Mouse (Mus musculus): Measurements from ENCODE around the gene Lpcat2. TPM values are rescaled to one million over a fixed set of nuclear protein-coding genes. Genes with fewer than 3 reads are reported as not detected.

Gene Lpcat2
- 7.2 and 8.4 TPM in 2 replicates for polyA plus RNA-seq (2016; fragmentation: Nextera tagmentation; extraction: Ambion mirVana)

DNA sequence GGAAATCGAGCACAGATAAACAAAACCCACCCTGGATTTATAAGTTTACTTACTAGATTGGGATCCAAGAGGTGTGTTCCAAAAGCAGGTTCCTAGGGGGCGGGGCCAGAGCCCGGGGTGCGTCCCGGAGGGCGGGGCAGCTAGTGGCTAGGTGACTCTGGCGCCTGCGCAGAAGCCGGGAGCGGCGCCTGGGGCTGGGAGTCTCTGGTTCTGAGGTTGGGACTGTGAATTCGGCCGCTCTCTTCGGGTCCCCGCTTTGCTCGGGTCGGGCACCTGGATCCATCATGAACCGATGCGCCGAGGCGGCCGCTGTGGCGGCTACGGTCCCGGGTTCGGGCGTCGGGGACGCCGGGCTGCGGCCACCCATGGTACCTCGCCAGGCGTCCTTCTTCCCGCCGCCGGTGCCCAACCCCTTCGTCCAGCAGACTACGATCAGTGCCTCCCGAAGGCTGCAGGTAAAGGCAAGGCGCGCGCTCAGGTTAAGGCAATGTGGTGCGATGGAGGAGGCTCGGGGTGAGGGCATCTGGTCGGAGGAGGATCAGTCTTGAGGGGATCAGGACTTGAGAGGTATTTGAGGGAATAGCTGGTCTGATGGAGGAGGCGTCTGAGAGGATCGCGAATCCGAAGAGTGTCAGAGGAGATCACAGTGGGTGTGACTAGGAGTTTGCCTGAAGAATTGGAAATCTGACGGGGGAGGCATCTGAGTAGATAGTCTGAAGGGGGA lies at the start of gene Lpcat2:
Gene Lpcat2, plus strand, starts transcription at position 169 of the 724 bp plus-strand sequence.
- no peaks in the 10 kb centered on the region; the same call in 1 of the 2 replicates for H3K27me3 ChIP-seq
- peak within 1 kb of the TSS; percentile 56 for H3K9ac ChIP-seq
- H3K27ac ChIP-seq: no peak within 1 kb of the TSS
- WGBS: 1% methylated on average over 50 of the region's 50 CpGs
- H3K36me3 ChIP-seq: peaks cover 24% of the 10 kb centered on the region
- peak; percentile 53; the same call in 1 of the 2 replicates for ATAC-seq (ENCODE audit: insufficient number of reproducible peaks, insufficient read depth, low FRiP score, low TSS enrichment)
- H3K4me3 ChIP-seq: peak within 1 kb of the TSS; percentile 49
- H3K9me3 ChIP-seq: no peaks in the 10 kb centered on the region
- H3K4me1 ChIP-seq: peaks cover 3% of the 10 kb centered on the region; the same call in 1 of the 2 replicates
- peak within 1 kb of the TSS; percentile 75 for H3K4me2 ChIP-seq (replicated peaks)

DNA sequence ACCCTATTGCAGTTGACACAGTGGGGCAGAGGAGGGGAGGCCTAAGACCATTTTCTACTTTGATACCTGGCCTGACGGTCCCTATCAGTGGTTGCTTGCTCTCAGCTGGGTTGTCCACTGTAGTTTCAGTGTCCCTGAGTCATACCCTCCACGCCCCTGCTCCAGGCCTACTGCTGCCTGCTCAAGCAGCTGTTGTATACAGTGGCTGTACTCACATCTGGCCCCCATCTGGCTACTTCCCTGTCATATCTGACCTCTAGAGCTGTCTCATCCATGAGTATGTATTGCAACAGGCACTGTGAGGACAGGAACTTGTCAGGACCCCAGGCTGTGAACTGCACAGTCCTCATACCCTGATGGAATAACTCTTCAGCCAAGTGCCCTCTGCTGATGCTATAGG lies 42.4 kb upstream of the Lpcat2 start:
- Histone ChIP-seq H3K4me1 (no peaks in the 10 kb centered on the region), H3K9me3 (no peaks in the 10 kb centered on the region), H3K27me3 (0 out of 2 replicates have a peak, but pooled peaks cover 3% of the 10 kb centered on the region), H3K4me3 (no peak overlapping the region), H3K27ac (no peak overlapping the region), H3K4me2 (replicated peaks) (no peak overlapping the region), H3K36me3 (no peaks in the 10 kb centered on the region), H3K9ac (no peak overlapping the region)
- WGBS: 85% methylated on average over 2 of the region's 2 CpGs
- ATAC-seq (ENCODE audit: insufficient number of reproducible peaks, insufficient read depth, low FRiP score, low TSS enrichment): no peak

DNA sequence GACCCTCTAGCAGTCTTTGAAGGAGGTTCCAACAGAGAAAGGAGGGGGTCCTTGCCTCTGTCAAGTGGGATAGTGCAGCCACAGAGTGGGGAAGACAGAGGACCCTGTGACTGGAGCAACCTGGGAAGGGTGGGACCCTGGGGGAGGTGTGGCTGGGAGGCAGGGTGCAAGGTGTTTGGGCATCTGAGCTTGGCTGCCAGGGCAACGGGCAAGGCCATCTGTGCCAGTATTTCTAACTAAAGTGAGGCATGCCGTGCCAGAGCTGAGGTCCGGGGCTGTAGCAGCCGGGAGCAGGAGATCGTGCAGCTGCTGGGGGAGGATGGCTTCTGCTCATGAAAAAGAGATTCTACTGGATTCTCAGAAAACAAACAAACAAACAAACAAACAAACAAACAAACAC lies 39.5 kb upstream of the Lpcat2 start:
- H3K9me3 ChIP-seq: no peaks in the 10 kb centered on the region
- no peak for ATAC-seq (ENCODE audit: insufficient number of reproducible peaks, insufficient read depth, low FRiP score, low TSS enrichment)
- no peaks in the 10 kb centered on the region for H3K36me3 ChIP-seq
- no peak overlapping the region for H3K4me2 ChIP-seq (replicated peaks)
- 88% methylated on average over 5 of the region's 5 CpGs for WGBS
- H3K27ac ChIP-seq: no peak overlapping the region
- no peak overlapping the region for H3K9ac ChIP-seq
- H3K4me3 ChIP-seq: no peak overlapping the region
- no peaks in the 10 kb centered on the region for H3K4me1 ChIP-seq
- H3K27me3 ChIP-seq: 0 out of 2 replicates have a peak, but pooled peaks cover 3% of the 10 kb centered on the region

DNA sequence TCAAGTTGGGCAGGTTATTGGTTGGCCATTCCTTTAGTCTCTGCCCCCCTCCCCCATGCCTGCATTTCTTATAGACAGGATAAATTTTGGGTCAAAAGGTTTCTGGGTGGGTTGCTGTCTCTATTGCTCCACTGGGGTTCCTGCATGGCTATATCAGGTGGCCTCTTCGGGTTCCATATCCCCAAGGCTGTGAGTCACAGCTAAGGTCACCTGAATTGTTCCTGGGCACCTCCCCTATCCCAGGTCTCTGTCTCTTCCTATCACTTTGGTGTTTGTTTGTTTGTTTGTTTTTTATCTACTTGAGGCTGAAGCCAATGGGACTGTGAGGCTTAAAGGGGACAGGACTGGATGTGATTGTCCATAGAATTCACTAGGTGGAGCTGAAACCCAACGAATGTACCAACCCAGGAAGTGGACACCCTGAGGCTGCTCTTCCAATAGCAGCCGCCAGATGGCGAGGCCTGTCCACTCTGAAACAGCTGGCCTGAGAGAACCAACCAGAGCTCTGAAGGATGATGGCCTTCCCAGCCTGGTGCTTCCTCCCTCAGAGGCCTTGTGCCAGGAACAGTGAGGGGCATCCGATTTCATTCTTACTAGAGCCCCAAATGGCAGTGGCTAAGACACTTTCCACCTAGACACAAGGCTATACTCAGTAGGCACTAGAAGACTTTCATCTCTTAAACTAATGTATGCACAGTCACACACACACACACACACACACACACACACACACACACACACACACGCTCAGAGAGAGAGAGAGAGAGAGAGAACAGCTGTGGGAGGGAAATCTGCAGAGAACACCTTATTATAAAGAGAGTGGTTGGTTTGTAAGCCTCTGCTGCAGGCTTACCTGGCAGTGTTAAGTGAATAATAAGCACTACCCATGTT lies 37.0 kb upstream of the Lpcat2 start:
- WGBS: 21% methylated on average over 6 of the region's 6 CpGs
- Histone ChIP-seq H3K27me3 (no peaks in the 10 kb centered on the region), H3K9me3 (no peaks in the 10 kb centered on the region), H3K4me2 (replicated peaks) (no peak overlapping the region), H3K4me3 (no peak overlapping the region), H3K4me1 (no peaks in the 10 kb centered on the region), H3K27ac (no peak overlapping the region), H3K36me3 (no peaks in the 10 kb centered on the region), H3K9ac (no peak overlapping the region)
- ATAC-seq (ENCODE audit: insufficient number of reproducible peaks, insufficient read depth, low FRiP score, low TSS enrichment): peak; percentile 79

DNA sequence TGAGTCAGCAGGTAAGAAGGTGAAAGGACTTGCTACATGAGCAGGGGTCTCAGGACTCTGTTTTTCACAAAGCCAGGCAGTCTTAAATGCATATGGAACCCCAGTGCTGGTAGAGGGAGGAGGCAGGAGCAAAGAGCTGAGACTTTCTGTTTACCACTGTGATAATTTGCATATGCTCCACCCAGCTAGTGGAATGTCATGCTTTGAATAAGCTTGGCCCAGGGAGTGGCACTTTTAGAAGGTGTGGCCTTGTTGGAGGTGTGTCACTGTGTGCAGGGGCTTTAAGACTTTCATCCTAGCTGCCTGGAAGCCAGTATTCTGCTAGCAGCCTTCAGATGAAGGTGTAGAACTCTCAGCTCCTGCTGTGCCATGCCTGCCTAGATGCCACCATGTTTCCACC lies 34.0 kb upstream of the Lpcat2 start:
- H3K27me3 ChIP-seq: no peaks in the 10 kb centered on the region
- no peaks in the 10 kb centered on the region for H3K36me3 ChIP-seq
- H3K27ac ChIP-seq: no peak overlapping the region
- H3K4me2 ChIP-seq (replicated peaks): no peak overlapping the region
- no peak for ATAC-seq (ENCODE audit: insufficient number of reproducible peaks, insufficient read depth, low FRiP score, low TSS enrichment)
- H3K9me3 ChIP-seq: no peaks in the 10 kb centered on the region
- H3K4me1 ChIP-seq: peaks cover 2% of the 10 kb centered on the region; the same call in 1 of the 2 replicates
- no peak overlapping the region for H3K9ac ChIP-seq
- H3K4me3 ChIP-seq: no peak overlapping the region

DNA sequence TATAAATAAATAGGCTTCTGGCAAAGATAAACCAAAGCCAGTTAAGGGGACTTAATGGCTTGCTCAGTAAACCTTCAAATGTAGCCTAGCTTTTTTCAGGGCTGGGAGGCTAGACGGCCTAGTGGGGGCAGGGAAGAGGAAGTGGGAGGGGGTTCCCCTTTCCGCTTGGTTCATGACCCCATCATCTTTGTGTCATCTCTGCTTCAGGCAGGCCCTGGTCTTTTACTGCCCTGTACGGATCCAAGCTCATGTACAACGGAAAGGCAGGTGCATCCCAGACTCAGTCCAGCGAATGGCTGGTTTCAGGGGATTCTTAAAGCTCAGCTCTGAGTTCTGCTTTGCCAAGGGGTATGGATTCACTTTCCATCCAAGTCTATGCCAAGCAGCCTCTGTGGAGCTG lies 32.8 kb upstream of the Lpcat2 start:
- Histone ChIP-seq H3K27ac (no peak overlapping the region), H3K4me3 (no peak overlapping the region), H3K9me3 (no peaks in the 10 kb centered on the region), H3K36me3 (no peaks in the 10 kb centered on the region), H3K4me1 (peaks cover 7% of the 10 kb centered on the region; the same call in 1 of the 2 replicates), H3K27me3 (no peaks in the 10 kb centered on the region), H3K4me2 (replicated peaks) (no peak overlapping the region), H3K9ac (no peak overlapping the region)
- no peak for ATAC-seq (ENCODE audit: insufficient number of reproducible peaks, insufficient read depth, low FRiP score, low TSS enrichment)
- WGBS: 57% methylated on average over 5 of the region's 5 CpGs

DNA sequence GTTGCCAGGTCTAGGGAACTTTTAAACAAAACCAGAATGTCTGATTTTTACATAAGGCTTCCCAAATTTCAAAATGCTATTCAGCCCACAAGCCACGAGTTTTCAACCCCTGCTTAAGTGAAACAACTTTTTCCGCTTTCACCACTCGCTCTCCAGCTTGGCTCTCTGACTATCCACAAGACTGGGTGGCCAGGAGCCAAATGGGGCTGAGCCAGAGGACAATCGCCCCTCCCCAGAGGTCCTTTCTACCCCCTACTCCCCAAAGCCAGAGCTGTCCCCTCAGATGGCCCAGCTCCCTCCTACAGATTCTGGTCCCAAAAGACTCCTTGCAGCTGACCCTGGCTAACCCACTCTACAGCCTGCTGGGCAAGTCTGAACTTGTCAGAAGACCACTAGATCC lies 29.1 kb upstream of the Lpcat2 start:
- 69% methylated on average over 4 of the region's 4 CpGs for WGBS
- Histone ChIP-seq H3K4me2 (replicated peaks) (no peak overlapping the region), H3K4me3 (no peak overlapping the region), H3K27ac (no peak overlapping the region), H3K9me3 (no peaks in the 10 kb centered on the region), H3K9ac (no peak overlapping the region), H3K27me3 (no peaks in the 10 kb centered on the region), H3K36me3 (peaks cover 5% of the 10 kb centered on the region), H3K4me1 (peaks cover 14% of the 10 kb centered on the region; the same call in 1 of the 2 replicates)
- no peak for ATAC-seq (ENCODE audit: insufficient number of reproducible peaks, insufficient read depth, low FRiP score, low TSS enrichment)

DNA sequence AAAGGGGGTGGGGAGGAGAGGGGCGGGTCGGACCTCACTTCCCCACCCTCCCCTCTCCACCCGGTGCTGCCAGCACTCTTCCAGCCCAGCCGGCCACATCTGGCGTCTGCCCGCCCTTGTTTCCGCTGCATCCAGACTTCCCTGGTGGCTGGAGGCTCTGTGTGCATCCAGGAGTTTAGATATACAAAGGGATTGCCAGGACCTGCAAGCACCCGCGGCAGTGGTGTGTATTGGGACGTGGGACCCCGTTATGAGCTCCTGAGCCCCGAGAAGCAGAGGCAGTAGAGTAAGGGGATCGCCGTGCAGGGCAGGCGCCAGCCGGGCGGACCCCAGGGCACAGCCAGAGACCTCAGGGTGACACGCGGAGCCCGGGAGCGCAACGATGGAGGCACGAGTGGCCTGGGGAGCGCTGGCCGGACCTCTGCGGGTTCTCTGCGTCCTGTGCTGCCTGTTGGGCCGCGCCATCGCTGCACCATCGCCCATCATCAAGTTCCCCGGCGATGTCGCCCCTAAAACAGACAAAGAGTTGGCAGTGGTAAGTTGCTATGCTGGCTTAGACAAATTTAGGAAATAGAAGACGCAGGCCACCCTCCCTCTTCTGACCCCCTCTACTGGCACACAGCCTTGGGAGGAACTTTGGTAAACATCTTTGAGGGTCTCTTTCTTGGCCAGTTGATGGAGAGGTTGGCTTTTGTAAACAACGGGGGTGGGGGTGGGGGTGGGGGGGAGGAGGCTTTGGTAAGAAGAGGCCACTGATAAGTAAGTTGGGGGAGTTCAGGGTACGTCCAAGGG lies 27.7 kb upstream of the Lpcat2 start, which contains the start of gene Mmp2:
Gene Mmp2, plus strand, starts transcription at position 49 of the 792 bp plus-strand sequence.
- ATAC-seq (ENCODE audit: insufficient number of reproducible peaks, insufficient read depth, low FRiP score, low TSS enrichment): peak; percentile 85

DNA sequence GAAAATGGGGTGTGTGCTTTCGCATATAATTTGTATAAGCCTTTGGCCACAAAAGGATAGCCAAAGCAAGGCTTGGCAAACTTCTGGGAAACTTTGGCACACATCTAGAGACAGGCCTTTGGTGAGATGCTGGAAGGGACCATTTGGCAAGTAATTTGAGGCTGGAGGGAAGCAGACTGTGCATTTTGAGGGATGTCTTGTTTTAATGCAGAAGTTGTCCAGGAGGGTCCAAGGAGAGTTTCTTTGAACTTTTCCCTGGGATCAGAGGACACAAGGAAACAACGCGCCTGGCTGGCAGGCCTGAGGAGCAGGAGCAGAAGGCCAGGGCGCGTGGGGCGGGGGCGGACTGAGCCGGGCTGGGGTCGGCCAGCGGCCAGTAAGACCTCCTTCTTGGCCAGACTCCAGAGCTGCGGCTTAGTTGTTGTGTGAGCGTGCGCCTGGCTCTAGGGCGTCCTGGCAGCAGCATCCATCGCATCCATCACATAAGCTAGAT lies 26.8 kb upstream of the Lpcat2 start:
- Histone ChIP-seq H3K27me3 (no peaks in the 10 kb centered on the region), H3K27ac (peak overlapping the region; percentile 91), H3K4me1 (peaks cover 14% of the 10 kb centered on the region; the same call in 1 of the 2 replicates), H3K4me2 (replicated peaks) (peak overlapping the region; percentile 70), H3K36me3 (peaks cover 28% of the 10 kb centered on the region), H3K9me3 (no peaks in the 10 kb centered on the region), H3K4me3 (peak overlapping the region; percentile 68), H3K9ac (peak overlapping the region; percentile 87)
- 15% methylated on average over 15 of the region's 15 CpGs for WGBS
- ATAC-seq (ENCODE audit: insufficient number of reproducible peaks, insufficient read depth, low FRiP score, low TSS enrichment): no peak

More for the DNA sequence above, 27.7 kb upstream of the Lpcat2 start, which contains the start of gene Mmp2:
- H3K4me1 ChIP-seq: peaks cover 14% of the 10 kb centered on the region; the same call in 1 of the 2 replicates
- H3K36me3 ChIP-seq: peaks cover 19% of the 10 kb centered on the region
- 1% methylated on average over 36 of the region's 37 CpGs for WGBS
- peak within 1 kb of the TSS; percentile 87 for H3K9ac ChIP-seq
- peak within 1 kb of the TSS; percentile 68 for H3K4me3 ChIP-seq
- H3K4me2 ChIP-seq (replicated peaks): peak within 1 kb of the TSS; percentile 70
- H3K27me3 ChIP-seq: no peaks in the 10 kb centered on the region
- H3K9me3 ChIP-seq: no peaks in the 10 kb centered on the region
- peak within 1 kb of the TSS; percentile 91 for H3K27ac ChIP-seq

DNA sequence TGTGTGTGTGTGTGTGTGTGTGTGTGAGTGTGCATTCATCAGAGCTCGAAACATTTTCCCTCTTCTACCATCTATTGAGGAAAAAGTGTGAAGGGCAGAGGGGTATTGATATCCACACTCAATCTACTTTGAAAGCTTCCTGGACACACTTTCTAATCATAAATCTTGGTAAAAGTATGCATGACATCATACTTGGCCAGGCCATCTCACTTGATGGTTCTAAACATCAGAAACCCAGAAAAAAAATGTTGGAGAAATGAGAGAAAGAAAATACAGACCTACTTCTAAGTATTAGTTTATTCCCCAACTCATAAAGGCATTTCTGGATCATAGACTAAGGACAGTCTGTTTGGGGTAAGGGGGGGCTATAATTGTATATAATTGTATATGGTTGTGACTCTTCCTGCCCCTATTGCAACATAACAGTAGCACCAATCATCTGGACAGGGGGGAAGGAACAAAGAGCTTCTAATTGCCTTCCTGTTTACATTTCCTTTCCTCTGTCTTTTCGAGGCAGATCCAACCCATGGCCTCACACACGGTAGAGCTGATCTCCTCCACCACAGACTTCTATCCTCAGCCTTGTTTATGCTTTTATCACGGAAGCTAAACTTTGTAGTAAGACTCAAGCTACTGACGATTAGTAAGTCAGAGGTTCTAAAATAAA lies 20.9 kb upstream of the Lpcat2 start:
- H3K36me3 ChIP-seq: peaks cover 83% of the 10 kb centered on the region
- 0 out of 2 replicates have a peak, but pooled peaks cover 8% of the 10 kb centered on the region for H3K4me1 ChIP-seq
- WGBS: 59% methylated on average over 5 of the region's 5 CpGs
- H3K9me3 ChIP-seq: no peaks in the 10 kb centered on the region
- no peak overlapping the region for H3K4me3 ChIP-seq
- ATAC-seq (ENCODE audit: insufficient number of reproducible peaks, insufficient read depth, low FRiP score, low TSS enrichment): no peak
- no peaks in the 10 kb centered on the region for H3K27me3 ChIP-seq
- H3K4me2 ChIP-seq (replicated peaks): no peak overlapping the region
- H3K27ac ChIP-seq: no peak overlapping the region
- no peak overlapping the region for H3K9ac ChIP-seq

Measured in embryonic facial prominence, embryonic 12.5 days (tissue).